Mouse (Mus musculus) layer of hippocampus, adult 8-10 months (tissue): ENCODE results near the gene Eda. TPM values are rescaled to one million over a fixed set of nuclear protein-coding genes. Genes with fewer than 3 reads are reported as not detected.
"Not testable (repeated sequence)": the region's sequence is repeated elsewhere in the genome, so short reads cannot be mapped to it uniquely, and the experiment has no call there.

Source experiments
- DNase-seq, 2 experiments: peaks; one replicate each; pipeline ENCODE4 v3.0.0; 2022; ENCODE audit warnings: low spot score in 2 of 2
- microRNA-seq, 2 experiments: library from miRNA; unstranded; fragments of <30 nt; microRNA quantifications; one replicate each; pipeline ENCODE4 v1.2.0; 2022
- total RNA-seq, 4 experiments: library from RNA; stranded (reverse); gene quantifications; 2 replicates each; pipeline ENCODE4 v1.2.4; 2022

The Eda gene
- total RNA-seq, 4 experiments from 2014 or later: 4.5 to 6.1 (median 5.3) TPM

- no peak for DNase-seq
Measured at GRCm38 (mm10) chrX:100401657-100402056, 426.3 kb downstream of the Eda start.

GRCm38 (mm10) chrX:100409245-100409644 lies 433.8 kb downstream of the Eda start:
- no peak for DNase-seq

GRCm38 (mm10) chrX:100428693-100429092 lies 453.3 kb downstream of the Eda start, which contains the start of gene Otud6a:
Gene Otud6a (plus strand): TSS chrX:100429013.
- DNase-seq: no peak

DNA sequence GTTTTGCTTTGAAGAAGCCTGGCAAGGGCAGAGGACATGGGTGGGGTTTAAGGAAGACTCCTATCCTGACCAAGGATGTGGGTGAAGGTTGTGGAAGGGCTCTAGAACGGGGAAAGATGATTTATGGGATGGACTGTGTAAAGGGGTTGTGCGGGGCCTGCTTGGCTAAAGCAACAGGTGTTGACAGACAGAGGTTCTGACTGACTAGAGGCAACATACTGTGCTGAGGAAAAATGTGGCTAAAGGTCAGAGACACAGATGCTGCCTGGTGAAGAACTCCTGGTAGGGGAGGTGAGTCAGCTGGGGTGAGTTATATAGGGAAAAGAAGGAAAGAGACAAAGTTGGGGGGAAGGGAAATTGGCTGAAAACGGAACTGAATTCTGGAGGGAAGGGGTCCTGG lies 456.9 kb downstream of the Eda start:
- no peak for DNase-seq

GRCm38 (mm10) chrX:100442617-100443016 lies 467.2 kb downstream of the Eda start, which contains the start of gene Awat2:
Gene Awat2 (minus strand): TSS chrX:100442717.
- DNase-seq: not testable (repeated sequence)

DNA sequence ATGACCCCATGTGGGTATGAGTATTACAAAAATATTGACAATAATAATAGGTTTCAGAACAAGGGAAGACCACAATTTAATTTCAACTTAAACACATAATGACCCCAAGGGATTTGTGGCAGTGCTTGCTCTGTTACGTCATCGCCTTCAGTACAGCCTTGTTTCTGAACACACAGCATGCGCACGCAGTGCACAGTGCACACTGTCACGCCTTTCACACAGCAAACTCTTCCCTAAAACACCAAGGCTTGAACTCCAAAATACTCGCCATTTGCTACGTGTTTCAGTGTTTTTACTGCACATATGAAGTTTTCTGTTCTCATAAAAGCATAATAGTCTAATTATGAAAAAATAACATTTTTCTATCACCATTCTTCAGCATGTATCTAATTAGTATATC lies 468.1 kb downstream of the Eda start:
- DNase-seq: no peak

Small RNA genes within 50 kb of the gene (microRNA-seq; reads per million reads assigned to microRNA genes)
- gene Mir676: 2,122 to 2,310 reads per million in 2 experiments

Other genes with a start within 250 kb of the Eda start
- gene Tmem28, start 154.6 kb upstream of the Eda start, total RNA-seq: 10 to 100 TPM; 22.8 to 32.9 (median 27.4) TPM